Mouse (Mus musculus) spleen, adult 2 months (tissue): ENCODE data around the gene Rtf2. TPM values are rescaled to one million over a fixed set of nuclear protein-coding genes. Genes with fewer than 3 reads are reported as not detected.

Source experiments
- DNase-seq, 2 experiments: peaks; one replicate each; pipeline versions ENCODE4 v3.0.0 to v3.0.0-alpha.2; 2012 to 2021; ENCODE audit warnings: low spot score in 2 of 2, low read depth in 1 of 2
- H3K27ac ChIP-seq: fragments of 200-500 bp; 2 replicates; pipeline ENCODE4 v1.5.1; 2012; ENCODE audit warnings: low read length, inconsistent platforms; ENCODE audit not compliant: insufficient read depth
- H3K27me3 ChIP-seq: fragments of 200-500 bp; 2 replicates; pipeline ENCODE4 v1.6.1; 2012; ENCODE audit warnings: mild to moderate bottlenecking, moderate library complexity, low read length, inconsistent platforms; ENCODE audit not compliant: control insufficient read depth, insufficient read depth
- H3K36me3 ChIP-seq: fragments of 200-500 bp; 2 replicates; pipeline ENCODE4 v1.6.1; 2012; ENCODE audit warnings: mild to moderate bottlenecking, low read length, inconsistent platforms; ENCODE audit not compliant: control insufficient read depth, insufficient read depth
- H3K4me1 ChIP-seq: fragments of 200-500 bp; 2 replicates; pipeline ENCODE4 v1.6.1; 2011; ENCODE audit warnings: inconsistent platforms; ENCODE audit not compliant: control insufficient read depth, insufficient read depth, insufficient read length
- H3K4me3 ChIP-seq: fragments of 200-500 bp; 2 replicates; pipeline ENCODE4 v1.5.1; 2011; ENCODE audit warnings: mild to moderate bottlenecking, inconsistent platforms; ENCODE audit not compliant: insufficient read depth, insufficient read length; ENCODE audit errors: extremely low read depth
- CTCF ChIP-seq: fragments of 200-500 bp; IDR thresholded peaks from 2 replicates; pipeline ENCODE4 v1.5.1; 2011; ENCODE audit warnings: mild to moderate bottlenecking, inconsistent platforms; ENCODE audit not compliant: insufficient read depth, insufficient read length, insufficient replicate concordance; ENCODE audit errors: extremely low read depth
- POLR2A ChIP-seq: fragments of 200-500 bp; IDR thresholded peaks from 2 replicates; pipeline ENCODE4 v1.6.1; 2011; ENCODE audit warnings: low read depth, low read length, inconsistent platforms
- WGBS: fragments of 180-500 bp; shearing (Covaris S2); methylation state at CpG from one replicate; pipeline ENCODE4 v1.1.7; 2018; 5-methylcytosine and 5-hydroxymethylcytosine counted together
- polyA plus RNA-seq: library from polyadenylated mRNA; depleted of rRNA; stranded (reverse); fragments of >200 nt; gene quantifications from 2 replicates; pipeline ENCODE4 v1.2.3, GENCODE M21; 2012

Rtf2 gene
- polyA plus RNA-seq, 1 experiment = 30.9 TPM

GRCm38 (mm10) chr2:172467206-172467605, 26.9 kb downstream of the Rtf2 start:
- TF ChIP-seq POLR2A (no peak), CTCF (no peak)
- Histone ChIP-seq H3K27me3 (no peaks in the 10 kb centered on the region), H3K4me1 (no peaks in the 10 kb centered on the region), H3K27ac (no peak overlapping the region), H3K4me3 (no peak overlapping the region), H3K36me3 (peaks cover 52% of the 10 kb centered on the region)
- DNase-seq = no peak
- whole genome bisulfite sequencing = 95% methylated on average over 5 of the region's 5 CpGs

DNA sequence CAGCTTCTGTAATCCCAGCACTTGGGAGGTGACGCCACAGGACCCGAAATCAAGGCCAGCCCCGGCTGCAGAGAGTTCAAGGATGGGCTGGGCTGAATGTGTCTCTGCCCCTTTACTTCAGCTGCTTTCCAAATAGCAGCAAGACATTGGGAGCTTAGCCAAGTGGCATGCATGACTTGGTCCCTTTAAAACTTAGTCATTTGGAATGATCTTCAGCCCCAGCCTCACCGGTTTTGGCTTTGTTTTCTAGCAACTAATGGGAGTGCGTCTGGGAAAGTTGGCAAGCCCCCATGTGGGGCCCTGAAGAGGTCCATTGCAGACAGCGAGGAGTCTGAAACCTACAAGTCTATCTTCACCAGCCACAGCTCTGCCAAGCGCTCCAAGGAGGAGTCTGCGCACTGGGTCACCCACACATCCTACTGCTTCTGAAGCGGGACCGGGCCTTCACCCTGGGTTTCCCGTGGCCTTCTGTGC, 28.0 kb downstream of the Rtf2 start:
- Histone ChIP-seq H3K4me1 (no peaks in the 10 kb centered on the region), H3K27me3 (no peaks in the 10 kb centered on the region), H3K27ac (no peak overlapping the region), H3K36me3 (peaks cover 47% of the 10 kb centered on the region), H3K4me3 (no peak overlapping the region)
- 94% methylated on average over 11 of the region's 11 CpGs for WGBS
- no peak for TF ChIP-seq POLR2A
- TF ChIP-seq CTCF = no peak
- DNase-seq = no peak

- Histone ChIP-seq H3K27me3 (no peaks in the 10 kb centered on the region), H3K4me1 (no peaks in the 10 kb centered on the region), H3K36me3 (peaks cover 21% of the 10 kb centered on the region), H3K27ac (no peak within 1 kb of the TSS), H3K4me3 (no peak within 1 kb of the TSS)
- TF ChIP-seq POLR2A (no peak), CTCF (no peak)
- DNase-seq = no peak
- 94% methylated on average over 11 of the region's 11 CpGs for WGBS
Observed at GRCm38 (mm10) chr2:172472318-172472717, 32.0 kb downstream of the Rtf2 start, which contains the start of gene Fam209. TSS of gene Fam209 (plus strand) at chr2:172472520.

GRCm38 (mm10) chr2:172473591-172473990, 33.2 kb downstream of the Rtf2 start:
- Histone ChIP-seq H3K27me3 (no peaks in the 10 kb centered on the region), H3K36me3 (peaks cover 12% of the 10 kb centered on the region), H3K27ac (no peak overlapping the region), H3K4me1 (no peaks in the 10 kb centered on the region), H3K4me3 (no peak overlapping the region)
- no peak for TF ChIP-seq CTCF
- TF ChIP-seq POLR2A = no peak
- 79% methylated on average over 8 of the region's 8 CpGs for WGBS
- DNase-seq = no peak

- H3K36me3 ChIP-seq = peaks cover 1% of the 10 kb centered on the region; the same call in 1 of the 2 replicates
- no peak overlapping the region for H3K27ac ChIP-seq
- no peaks in the 10 kb centered on the region for H3K4me1 ChIP-seq
- no peaks in the 10 kb centered on the region for H3K27me3 ChIP-seq
- no peak overlapping the region for H3K4me3 ChIP-seq
- 33% methylated on average over 6 of the region's 6 CpGs for WGBS
- DNase-seq = peak; percentile 5 to 36
- TF ChIP-seq POLR2A (no peak), CTCF (peak; percentile 20; the same call in 1 of the 2 replicates)
Observed at GRCm38 (mm10) chr2:172474970-172475369, 34.6 kb downstream of the Rtf2 start.

DNA sequence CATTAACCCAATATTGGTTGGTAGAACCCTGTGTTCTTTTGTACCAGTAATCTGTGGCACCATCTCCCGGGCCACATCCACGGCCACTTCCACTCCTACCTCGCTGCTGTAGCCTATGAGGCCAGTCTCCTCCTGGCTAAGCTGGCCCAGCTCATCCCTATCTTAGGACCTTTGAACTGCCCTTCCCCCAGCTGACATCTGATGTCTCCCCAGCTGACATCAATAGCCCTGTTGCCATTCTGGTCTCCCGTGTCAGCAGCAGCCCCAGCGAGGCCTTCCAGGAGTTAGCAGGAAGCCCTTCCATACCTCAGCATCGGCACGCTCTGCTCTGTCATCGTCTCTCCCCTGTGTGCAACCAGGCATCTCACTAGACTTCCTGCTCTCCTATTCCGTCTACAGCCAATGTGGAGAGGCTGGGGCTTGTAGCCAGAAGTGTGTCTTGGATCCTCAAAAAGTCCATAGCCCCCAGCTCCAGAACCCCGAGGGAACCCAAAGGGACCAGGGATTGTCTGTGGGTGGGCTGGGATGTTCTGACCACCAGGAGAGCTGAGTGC, 36.4 kb downstream of the Rtf2 start:
- H3K4me3 ChIP-seq = no peak overlapping the region
- no peak for TF ChIP-seq POLR2A
- TF ChIP-seq CTCF = no peak
- no peaks in the 10 kb centered on the region for H3K36me3 ChIP-seq
- no peak overlapping the region for H3K27ac ChIP-seq
- no peaks in the 10 kb centered on the region for H3K27me3 ChIP-seq
- no peak for DNase-seq
- WGBS = 23% methylated on average over 10 of the region's 10 CpGs
- no peaks in the 10 kb centered on the region for H3K4me1 ChIP-seq

GRCm38 (mm10) chr2:172477350-172477749, 37.0 kb downstream of the Rtf2 start:
- H3K4me1 ChIP-seq = no peaks in the 10 kb centered on the region
- no peaks in the 10 kb centered on the region for H3K36me3 ChIP-seq
- WGBS = 28% methylated on average over 3 of the region's 3 CpGs
- DNase-seq = no peak
- no peak for TF ChIP-seq POLR2A
- no peak for TF ChIP-seq CTCF
- no peak overlapping the region for H3K27ac ChIP-seq
- H3K4me3 ChIP-seq = no peak overlapping the region
- H3K27me3 ChIP-seq = no peaks in the 10 kb centered on the region
